In the genomic region with DNA sequence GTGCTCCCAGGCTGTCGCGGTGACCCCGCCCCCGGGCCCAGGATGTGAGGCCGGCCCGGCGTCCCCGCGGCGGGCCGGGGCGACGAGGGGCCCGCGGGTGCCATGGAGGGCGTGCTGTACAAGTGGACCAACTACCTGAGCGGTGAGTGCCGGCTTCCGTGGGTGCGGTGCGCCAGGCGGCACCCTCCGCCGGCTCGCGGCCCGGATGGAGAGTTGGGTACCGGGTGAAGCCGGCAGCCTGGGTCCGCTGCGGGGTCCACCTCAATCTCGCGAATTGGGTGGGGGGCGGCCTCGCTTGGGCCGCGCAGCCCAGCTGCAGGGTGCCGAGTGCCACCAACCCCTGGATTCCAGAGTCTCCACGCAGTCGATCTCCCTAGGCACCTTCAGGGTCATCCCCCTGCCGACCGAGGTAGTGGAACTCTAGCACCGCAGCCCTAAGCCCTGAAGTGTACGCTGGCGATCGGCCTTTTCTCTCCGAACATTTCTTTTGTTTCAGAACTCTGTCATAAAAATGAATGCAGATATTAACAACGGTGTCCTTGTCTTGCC, we compare ENCODE assay signal across 8 mouse cellular contexts. TPM values are rescaled to one million over a fixed set of nuclear protein-coding genes. Genes with fewer than 3 reads are reported as not detected.
DNase-seq lines count a peak whose midpoint lies in the region; ATAC-seq lines count a peak whose summit lies in the region.

No protein-coding gene starts in this region.

- peak overlapping the region; percentile 84 for H3K9ac ChIP-seq in kidney, embryonic 14.5 days (ENCODE audit: low read depth, low read length)
- peak overlapping the region; percentile 90 for H3K9ac ChIP-seq in hindbrain, embryonic 12.5 days
- peak overlapping the region; percentile 83 for H3K9ac ChIP-seq in midbrain, embryonic 14.5 days (replicated peaks; ENCODE audit: low read length)

- no peaks in the 10 kb centered on the region for H3K36me3 ChIP-seq in kidney, embryonic 14.5 days (ENCODE audit: control insufficient read depth, insufficient read depth, low read length)
- H3K36me3 ChIP-seq in hindbrain, embryonic 12.5 days, result no peaks in the 10 kb centered on the region
- H3K36me3 ChIP-seq in midbrain, embryonic 14.5 days (ENCODE audit: control insufficient read depth, insufficient read depth, low read length), result no peaks in the 10 kb centered on the region

- ATAC-seq in kidney, embryonic 14.5 days (ENCODE audit: low FRiP score, low TSS enrichment), result peak; percentile 56
- ATAC-seq in hindbrain, embryonic 12.5 days (ENCODE audit: low FRiP score), result no peak; the same call in 1 of the 2 replicates
- peak; percentile 79; the same call in 1 of the 2 replicates for ATAC-seq in midbrain, embryonic 14.5 days (ENCODE audit: low FRiP score, low TSS enrichment)

- peaks cover 15% of the 10 kb centered on the region; the same call in 1 of the 2 replicates for H3K4me1 ChIP-seq in kidney, embryonic 14.5 days (ENCODE audit: control insufficient read depth, insufficient read depth, low read length)
- H3K4me1 ChIP-seq in hindbrain, embryonic 12.5 days, result peaks cover 33% of the 10 kb centered on the region
- peaks cover 20% of the 10 kb centered on the region for H3K4me1 ChIP-seq in midbrain, embryonic 14.5 days (ENCODE audit: control insufficient read depth, insufficient read depth, low read length)

- no peak for DNase-seq in kidney, adult 18-20 months
- peak; percentile 48 for DNase-seq in ZHBTc4 (ENCODE audit: low read depth, low spot score)
- DNase-seq in midbrain, embryonic 14.5 days, result no peak
- DNase-seq in adrenal gland, adult (ENCODE audit: inconsistent age in 2 of 2, low spot score in 1 of 2), result no peak
- DNase-seq in urinary bladder, adult 18-20 months (ENCODE audit: low spot score in 2 of 2), result no peak
- no peak for DNase-seq in kidney, adult 9 months

- peak overlapping the region; percentile 62 for H3K4me2 ChIP-seq in kidney, embryonic 14.5 days (replicated peaks; ENCODE audit: low read depth, low read length)
- peak overlapping the region; percentile 74 for H3K4me2 ChIP-seq in hindbrain, embryonic 12.5 days (replicated peaks)
- H3K4me2 ChIP-seq in midbrain, embryonic 14.5 days (ENCODE audit: low read length), result peak overlapping the region; percentile 77

- under 1% methylated on average over 42 of the region's 48 CpGs for WGBS in kidney, embryonic 14.5 days
- WGBS in hindbrain, embryonic 12.5 days, result under 1% methylated on average over 43 of the region's 48 CpGs
- under 1% methylated on average over 47 of the region's 48 CpGs for whole genome bisulfite sequencing in midbrain, embryonic 14.5 days

- H3K27ac ChIP-seq in kidney, embryonic 14.5 days (ENCODE audit: low read depth, low read length), result peak overlapping the region; percentile 42; the same call in 1 of the 2 replicates
- peak overlapping the region; percentile 86 for H3K27ac ChIP-seq in hindbrain, embryonic 12.5 days
- H3K27ac ChIP-seq in midbrain, embryonic 14.5 days (replicated peaks; ENCODE audit: low read depth, low read length), result peak overlapping the region; percentile 67

- H3K9me3 ChIP-seq in kidney, embryonic 14.5 days (ENCODE audit: control insufficient read depth, low read length), result no peaks in the 10 kb centered on the region
- no peaks in the 10 kb centered on the region for H3K9me3 ChIP-seq in hindbrain, embryonic 12.5 days (replicated peaks)
- no peaks in the 10 kb centered on the region for H3K9me3 ChIP-seq in midbrain, embryonic 14.5 days (ENCODE audit: control insufficient read depth, low read length)

- no peaks in the 10 kb centered on the region for H3K27me3 ChIP-seq in kidney, embryonic 14.5 days (ENCODE audit: control insufficient read depth, insufficient read depth, low read length)
- no peaks in the 10 kb centered on the region for H3K27me3 ChIP-seq in hindbrain, embryonic 12.5 days
- no peaks in the 10 kb centered on the region for H3K27me3 ChIP-seq in midbrain, embryonic 14.5 days (ENCODE audit: control insufficient read depth, insufficient read depth, low read length)

- peak overlapping the region; percentile 77 for H3K4me3 ChIP-seq in kidney, embryonic 14.5 days (ENCODE audit: low read length)
- H3K4me3 ChIP-seq in hindbrain, embryonic 12.5 days, result peak overlapping the region; percentile 92
- peak overlapping the region; percentile 97 for H3K4me3 ChIP-seq in midbrain, embryonic 14.5 days (replicated peaks; ENCODE audit: low read depth, low read length)

RNA-seq across cellular contexts. Expression of a gene that starts 0.5 kb away (rescaled TPM):
- polyA plus RNA-seq in kidney, embryonic 14.5 days (2014; fragmentation: Nextera tagmentation; extraction: Ambion mirVana), result 7.8 and 14.6 TPM in 2 replicates
- polyA plus RNA-seq in hindbrain, embryonic 12.5 days (2016; fragmentation: Nextera tagmentation; extraction: Ambion mirVana), result 17.7 and 19.4 TPM in 2 replicates
- polyA plus RNA-seq in midbrain, embryonic 14.5 days (2014; fragmentation: Nextera tagmentation; extraction: Ambion mirVana), result 11.1 and 15.8 TPM in 2 replicates

RNA-seq across cellular contexts. Expression of a gene that starts 1.7 kb away (rescaled TPM):
- 18.4 and 25.8 TPM in 2 replicates for polyA plus RNA-seq in kidney, embryonic 14.5 days (2014; fragmentation: Nextera tagmentation; extraction: Ambion mirVana)
- polyA plus RNA-seq in hindbrain, embryonic 12.5 days (2016; fragmentation: Nextera tagmentation; extraction: Ambion mirVana), result 21.0 and 26.4 TPM in 2 replicates
- 4.3 and 8.1 TPM in 2 replicates for polyA plus RNA-seq in midbrain, embryonic 14.5 days (2014; fragmentation: Nextera tagmentation; extraction: Ambion mirVana)

RNA-seq across cellular contexts. Expression of a gene that starts 29.1 kb away (rescaled TPM):
- 5.2 and 6.3 TPM in 2 replicates for polyA plus RNA-seq in kidney, embryonic 14.5 days (2014; fragmentation: Nextera tagmentation; extraction: Ambion mirVana)
- 79.3 and 89.4 TPM in 2 replicates for polyA plus RNA-seq in hindbrain, embryonic 12.5 days (2016; fragmentation: Nextera tagmentation; extraction: Ambion mirVana)
- polyA plus RNA-seq in midbrain, embryonic 14.5 days (2014; fragmentation: Nextera tagmentation; extraction: Ambion mirVana), result 88.0 and 104 TPM in 2 replicates

Comparison
In these comparisons a context has a peak if more than half of its experiments do, and no peak if none do; other contexts are left out.
1. RNA of a gene that starts 29.1 kb away (polyA plus RNA-seq): 88.0 to 104 TPM in midbrain, embryonic 14.5 days and 79.3 to 89.4 TPM in hindbrain, embryonic 12.5 days; 5.2 to 6.3 TPM in kidney, embryonic 14.5 days; every median in the first group is over 10 times any median in the second.
2. Peak in every context shown above with its lines, with median percentiles within 50 percentile points of each other: H3K27ac ChIP-seq, H3K4me2 ChIP-seq, H3K4me3 ChIP-seq and H3K9ac ChIP-seq.